Mouse (Mus musculus) liver, embryonic 13.5 days (tissue): ENCODE results near the gene Lman1l. TPM values are rescaled to one million over a fixed set of nuclear protein-coding genes. Genes with fewer than 3 reads are reported as not detected.

Experiments
- polyA plus RNA-seq: library from polyadenylated mRNA; unstranded; fragments of >200 nt; fragmentation: Nextera tagmentation; extraction: Ambion mirVana; gene quantifications from 2 replicates; pipeline ENCODE4 v1.2.1, GENCODE M21; 2015

The Lman1l gene
- polyA plus RNA-seq, 1 experiment from 2014 or later: 0.06 TPM

Other genes starting within 250 kb of the Lman1l start
- 10.4 and 11.3 TPM in 2 replicates for gene Ppcdc, start 180.7 kb downstream of the Lman1l start, polyA plus RNA-seq
- 7.2 and 8.2 TPM in 2 replicates for gene Scamp5, start 152.7 kb downstream of the Lman1l start, polyA plus RNA-seq
- gene Rpp25, start 116.7 kb downstream of the Lman1l start, polyA plus RNA-seq: 0.59 and 0.77 TPM in 2 replicates
- gene Cox5a, start 99.5 kb downstream of the Lman1l start, polyA plus RNA-seq: 412 and 430 TPM in 2 replicates
- 7.6 and 8.2 TPM in 2 replicates for gene Fam219b, start 83.2 kb downstream of the Lman1l start, polyA plus RNA-seq
- 12.3 and 13.2 TPM in 2 replicates for gene Mpi, start 68.0 kb downstream of the Lman1l start, polyA plus RNA-seq
- 26.9 and 27.6 TPM in 2 replicates for gene Scamp2, start 59.8 kb downstream of the Lman1l start, polyA plus RNA-seq
- 3.6 and 3.7 TPM in 2 replicates for gene Ulk3, start 31.3 kb downstream of the Lman1l start, polyA plus RNA-seq
- gene Cplx3, start 14.5 kb downstream of the Lman1l start, polyA plus RNA-seq: not detected in 2 replicates
- gene Csk, start 32.9 kb upstream of the Lman1l start, polyA plus RNA-seq: 20.7 and 21.7 TPM in 2 replicates
- gene Cyp1a2, start 62.9 kb upstream of the Lman1l start, polyA plus RNA-seq: 0.10 TPM in 1 of 2 replicates, not detected in the other
- 0.17 and 0.22 TPM in 2 replicates for gene Cyp1a1, start 67.2 kb upstream of the Lman1l start, polyA plus RNA-seq
- gene Edc3, start 87.8 kb upstream of the Lman1l start, polyA plus RNA-seq: 16.7 and 18.4 TPM in 2 replicates
- gene Clk3, start 145.1 kb upstream of the Lman1l start, polyA plus RNA-seq: 86.2 and 97.4 TPM in 2 replicates
- gene Arid3b, start 216.0 kb upstream of the Lman1l start, polyA plus RNA-seq: 9.7 and 11.7 TPM in 2 replicates